Mouse (Mus musculus) testis, adult 10 weeks (tissue): ENCODE measurements around the gene Olfr12. TPM values are rescaled to one million over a fixed set of nuclear protein-coding genes. Genes with fewer than 3 reads are reported as not detected.

Source experiments
- polyA plus RNA-seq: library from polyadenylated mRNA; stranded (reverse); fragments of 350-450 nt; fragmentation: Illumina TruSeq; extraction: RNeasy Lipid Tissue Mini Kit (QIAGEN cat#74804); gene quantifications from one replicate; pipeline ENCODE4 v1.2.3, GENCODE M21; 2014; ENCODE audit warnings: low read depth, low replicate concordance

Gene Olfr12
- not detected for polyA plus RNA-seq

DNA sequence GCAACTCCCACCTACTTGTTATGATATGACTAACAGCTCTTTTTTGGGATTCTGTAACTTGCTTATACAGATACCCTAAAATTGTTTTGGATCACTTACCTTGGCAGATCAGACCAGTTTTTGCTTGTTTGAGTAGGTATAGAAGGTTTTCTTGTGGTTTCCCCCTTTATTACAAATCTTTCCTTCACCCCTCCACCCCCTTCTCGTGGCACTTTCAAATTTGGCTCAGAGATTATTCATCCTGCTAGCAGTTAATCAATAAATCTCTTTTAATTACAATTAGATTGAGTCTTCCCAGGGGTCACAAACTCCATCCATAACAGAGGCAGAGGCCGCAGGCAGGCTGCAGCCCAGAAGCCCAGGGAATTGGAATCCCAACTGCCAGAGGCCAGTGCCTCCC is at the start of gene Olfr12:
Gene Olfr12, plus strand, starts transcription at position 301 of the 400 bp plus-strand sequence.

DNA sequence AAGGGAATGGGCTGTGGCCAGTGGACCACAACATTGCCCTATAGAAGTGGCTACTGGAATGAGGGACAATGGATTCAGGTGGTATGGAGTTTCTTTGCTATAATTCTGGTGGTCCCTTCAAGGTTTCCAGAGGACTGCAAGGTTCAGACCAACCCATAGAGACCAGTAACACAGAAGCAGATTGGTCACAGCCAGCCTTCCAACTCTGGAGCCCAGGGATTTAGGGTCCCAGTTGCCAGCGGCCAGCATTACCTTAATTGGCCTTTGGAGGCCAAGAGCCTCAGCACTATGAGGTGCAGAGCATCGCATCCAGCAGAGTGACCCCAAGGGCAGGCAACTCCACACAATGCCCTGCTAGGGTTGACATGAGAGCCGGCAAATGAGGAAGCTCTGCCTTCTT is 46.6 kb upstream of the Olfr12 start, which contains the start of gene Olfr1413:
Gene Olfr1413, plus strand, starts transcription at position 301 of the 400 bp plus-strand sequence.

DNA sequence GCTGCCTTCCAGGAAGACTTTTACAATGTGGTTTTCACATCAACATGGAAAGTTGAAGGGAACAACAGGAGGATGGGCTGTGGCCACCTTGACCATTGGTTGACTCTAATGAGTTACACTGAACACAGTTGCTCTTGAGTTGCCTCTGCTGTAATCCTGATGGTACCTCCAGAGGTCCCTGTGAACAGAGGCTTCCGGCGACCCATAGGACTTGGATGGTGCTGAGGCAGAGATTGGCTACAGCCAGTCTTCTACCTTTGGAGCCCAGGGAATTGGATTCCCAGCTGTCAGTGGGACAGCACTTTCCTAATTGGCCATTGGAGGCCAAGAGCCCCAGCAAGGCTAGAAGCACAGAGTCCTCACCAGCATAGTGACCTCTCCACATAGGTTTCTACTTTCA is 32.1 kb upstream of the Olfr12 start, which contains the start of gene Olfr1412:
Gene Olfr1412, plus strand, starts transcription at position 301 of the 400 bp plus-strand sequence.

DNA sequence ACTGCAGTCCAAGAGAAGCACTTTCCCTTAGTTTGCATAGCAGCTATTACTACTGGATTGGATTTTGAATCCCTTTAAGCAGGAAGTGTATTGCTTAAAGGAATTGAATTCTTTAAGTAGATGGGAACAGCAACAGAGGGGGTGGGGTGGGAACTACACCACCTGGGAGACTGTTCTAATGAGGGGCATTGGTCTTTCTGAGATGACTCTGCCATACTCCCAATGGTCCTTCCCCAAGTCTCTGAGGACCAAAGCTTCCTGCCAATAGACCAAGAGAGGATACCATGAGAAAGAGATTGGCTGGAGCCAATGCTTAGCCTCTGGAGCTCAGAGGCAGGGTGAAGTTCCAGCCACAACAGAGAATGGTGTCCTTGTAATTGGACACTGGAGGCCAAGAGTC is 23.5 kb upstream of the Olfr12 start, which contains the start of gene Olfr1411:
Gene Olfr1411, plus strand, starts transcription at position 301 of the 400 bp plus-strand sequence.

DNA sequence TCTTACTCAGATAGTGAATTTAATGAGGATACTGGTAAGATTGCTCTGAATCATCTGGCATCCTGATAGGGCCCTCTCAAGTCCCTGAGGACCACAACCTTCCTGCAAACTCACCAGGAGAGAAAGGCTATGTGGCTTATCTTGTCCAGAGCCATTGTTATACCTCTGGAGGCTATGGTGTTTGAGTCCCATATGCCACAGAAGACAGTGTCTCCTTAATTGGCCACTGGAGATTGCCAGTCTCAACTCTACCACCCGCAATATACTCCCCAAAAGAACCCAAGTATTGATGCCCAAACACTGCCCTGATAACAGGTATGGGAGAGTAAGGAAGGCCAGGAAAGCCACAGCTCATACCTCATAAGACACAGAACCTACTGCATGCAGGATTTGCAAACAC is 12.1 kb upstream of the Olfr12 start, which contains the start of gene Olfr1410:
Gene Olfr1410, plus strand, starts transcription at position 301 of the 400 bp plus-strand sequence.

DNA sequence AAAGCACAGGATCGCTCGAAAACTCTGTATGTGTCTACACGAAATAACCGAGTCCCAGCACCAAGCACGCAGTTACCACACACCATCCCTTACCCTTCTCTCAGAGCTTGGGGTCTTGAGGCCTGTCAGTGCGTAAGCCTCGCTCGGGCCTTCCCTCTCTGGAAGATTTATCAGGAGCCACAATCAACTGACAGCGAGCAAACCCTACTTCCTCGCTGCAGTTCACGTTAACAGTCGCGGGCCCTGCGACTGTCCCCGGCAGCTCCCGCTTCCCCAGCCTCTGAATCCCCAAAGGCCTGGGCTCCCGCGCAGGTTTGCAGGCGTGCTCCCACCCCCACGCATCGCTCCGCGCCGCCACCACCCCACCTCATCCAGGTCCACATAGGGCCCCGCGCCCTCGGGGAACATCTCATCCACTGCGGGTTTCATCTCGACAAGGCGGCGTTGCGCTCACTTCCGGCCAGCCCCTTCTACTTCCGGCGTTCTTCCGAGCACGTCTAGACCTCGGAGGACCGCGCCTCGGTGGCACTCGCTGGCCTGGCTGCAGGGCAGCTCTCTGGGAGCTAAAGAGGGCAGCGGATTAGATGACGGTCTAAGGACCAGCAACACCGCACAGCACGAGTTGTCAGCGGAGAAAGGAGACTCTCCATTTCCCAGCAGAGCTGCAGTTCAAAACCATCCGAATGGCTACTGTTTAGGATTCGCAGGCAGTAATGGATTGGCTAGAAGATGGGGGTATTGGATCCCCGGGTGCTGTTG is 24.1 kb downstream of the Olfr12 start, which contains the start of gene Cops9:
Gene Cops9, minus strand, starts transcription at position 472 of the 759 bp plus-strand sequence.

DNA sequence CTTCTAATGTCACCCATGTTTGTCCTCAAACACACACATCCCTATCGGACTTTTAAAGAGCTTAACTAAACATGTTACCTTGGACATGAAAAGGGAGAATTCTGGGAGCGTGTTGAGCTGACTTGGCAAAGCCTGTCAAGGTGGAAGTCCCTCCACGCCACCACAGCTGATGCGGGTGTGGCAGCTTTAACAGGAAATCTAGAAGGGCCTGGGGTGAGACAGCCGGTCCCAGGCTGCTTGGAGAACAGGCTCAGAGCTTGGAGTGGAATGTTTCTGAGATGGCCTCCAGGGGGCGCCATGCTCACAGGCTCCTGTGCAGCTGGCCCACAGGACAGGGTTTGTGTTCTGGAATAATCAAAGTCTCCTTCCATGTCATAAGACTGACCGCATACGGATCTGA is 31.1 kb downstream of the Olfr12 start, which contains the start of gene Otos:
Gene Otos, minus strand, starts transcription at position 169 of the 400 bp plus-strand sequence.

Other genes with a start within 250 kb of the Olfr12 start
- 46.3 TPM for gene Ndufa10, start 143.9 kb upstream of the Olfr12 start, polyA plus RNA-seq
- not detected for gene Olfr1416, start 132.7 kb upstream of the Olfr12 start, polyA plus RNA-seq
- not detected for gene Olfr1415, start 121.7 kb upstream of the Olfr12 start, polyA plus RNA-seq
- gene Olfr1414, start 99.1 kb upstream of the Olfr12 start, polyA plus RNA-seq = not detected
- gene Olfr1413, start 46.5 kb upstream of the Olfr12 start, polyA plus RNA-seq = not detected
- gene Olfr1412, start 32.0 kb upstream of the Olfr12 start, polyA plus RNA-seq = not detected
- not detected for gene Olfr1411, start 23.4 kb upstream of the Olfr12 start, polyA plus RNA-seq
- 0.03 TPM for gene Olfr1410, start 12.0 kb upstream of the Olfr12 start, polyA plus RNA-seq
- 116 TPM for gene Cops9, start 24.2 kb downstream of the Olfr12 start, polyA plus RNA-seq
- not detected for gene Otos, start 31.1 kb downstream of the Olfr12 start, polyA plus RNA-seq
- 0.13 TPM for gene Gpc1, start 213.9 kb downstream of the Olfr12 start, polyA plus RNA-seq